Mouse (Mus musculus): Measurements from ENCODE around the gene Mctp1.
"Not testable (repeated sequence)": the region's sequence is repeated elsewhere in the genome, so short reads cannot be mapped to it uniquely, and the experiment has no call there.

Mctp1 gene

DNA sequence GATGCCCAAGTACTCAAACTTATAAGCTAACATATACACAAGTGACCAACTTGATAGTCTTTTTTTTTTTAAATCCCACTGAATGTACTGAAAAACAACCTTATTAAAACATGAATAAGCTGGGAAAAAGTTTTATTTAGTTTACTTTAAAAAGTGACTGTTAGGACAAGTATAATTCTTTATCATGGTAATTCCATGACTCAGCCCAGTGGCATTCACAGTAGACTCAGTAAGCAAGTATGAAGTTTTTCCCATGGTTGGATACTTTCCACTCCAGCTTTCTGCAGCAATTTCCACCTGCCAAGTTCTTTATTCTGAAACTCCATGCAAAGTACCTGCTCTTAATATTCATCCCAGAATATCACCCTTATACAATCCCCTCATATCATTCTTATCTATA lies 97.3 kb downstream of the Mctp1 start:
- DNase-seq (ENCODE audit: extremely low read depth, low read depth), result no peak

DNA sequence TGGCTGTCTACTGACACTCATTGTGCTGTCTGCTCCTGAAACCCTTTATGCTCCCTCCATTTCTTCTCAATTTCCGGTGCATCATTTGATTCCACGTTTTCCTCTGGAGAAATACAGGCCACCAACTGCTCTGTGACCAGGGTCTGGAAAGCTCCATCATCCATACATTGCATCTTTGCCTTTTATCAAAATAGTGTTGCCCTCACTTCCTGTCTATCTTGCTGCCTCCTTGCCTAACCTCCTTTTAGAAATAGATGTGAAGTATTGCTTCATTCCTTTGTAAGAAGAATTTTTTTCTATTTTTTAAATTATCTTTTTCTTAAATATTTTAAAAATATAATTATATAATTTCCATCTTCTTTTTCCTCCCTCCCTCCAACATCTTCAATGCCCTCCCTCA lies 98.7 kb downstream of the Mctp1 start:
- no peak for DNase-seq (ENCODE audit: extremely low read depth, low read depth)

GRCm38 (mm10) chr13:76484086-76484709 lies 99.9 kb downstream of the Mctp1 start:
- DNase-seq (ENCODE audit: extremely low read depth, low read depth), result peak; percentile 41

GRCm38 (mm10) chr13:76515896-76516295 lies 131.6 kb downstream of the Mctp1 start:
- no peak for DNase-seq (ENCODE audit: extremely low read depth, low read depth)

- no peak for DNase-seq (ENCODE audit: extremely low read depth, low read depth)
Observed at GRCm38 (mm10) chr13:76523170-76523569, 138.8 kb downstream of the Mctp1 start.

GRCm38 (mm10) chr13:76527326-76527725 lies 143.0 kb downstream of the Mctp1 start:
- no peak for DNase-seq (ENCODE audit: extremely low read depth, low read depth)

GRCm38 (mm10) chr13:76527751-76528150 lies 143.4 kb downstream of the Mctp1 start:
- no peak for DNase-seq (ENCODE audit: extremely low read depth, low read depth)

GRCm38 (mm10) chr13:76529915-76530314 lies 145.6 kb downstream of the Mctp1 start:
- DNase-seq (ENCODE audit: extremely low read depth, low read depth), result no peak

- DNase-seq (ENCODE audit: extremely low read depth, low read depth), result no peak
Observed at GRCm38 (mm10) chr13:76530867-76531504, 146.7 kb downstream of the Mctp1 start.

DNA sequence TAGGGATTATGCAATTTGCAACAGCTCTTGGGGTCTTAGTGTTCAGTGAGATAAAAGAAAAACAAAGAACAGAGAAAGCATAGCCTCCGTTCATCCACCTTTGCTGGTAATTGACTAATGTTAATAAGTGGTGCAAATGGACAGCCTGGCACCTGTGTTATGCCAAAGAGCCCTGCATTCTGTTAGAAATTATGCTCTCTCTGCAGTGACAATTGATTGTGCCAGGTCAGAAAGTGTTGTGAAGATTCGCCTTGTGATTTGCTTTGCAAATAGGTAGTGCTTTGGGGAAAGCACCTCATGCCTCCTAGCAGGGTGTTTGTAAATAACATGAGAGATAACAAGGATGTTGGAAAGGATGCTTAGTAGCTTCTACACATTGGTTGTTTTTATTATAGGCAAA lies 163.5 kb downstream of the Mctp1 start:
- DNase-seq (ENCODE audit: extremely low read depth, low read depth), result no peak

DNA sequence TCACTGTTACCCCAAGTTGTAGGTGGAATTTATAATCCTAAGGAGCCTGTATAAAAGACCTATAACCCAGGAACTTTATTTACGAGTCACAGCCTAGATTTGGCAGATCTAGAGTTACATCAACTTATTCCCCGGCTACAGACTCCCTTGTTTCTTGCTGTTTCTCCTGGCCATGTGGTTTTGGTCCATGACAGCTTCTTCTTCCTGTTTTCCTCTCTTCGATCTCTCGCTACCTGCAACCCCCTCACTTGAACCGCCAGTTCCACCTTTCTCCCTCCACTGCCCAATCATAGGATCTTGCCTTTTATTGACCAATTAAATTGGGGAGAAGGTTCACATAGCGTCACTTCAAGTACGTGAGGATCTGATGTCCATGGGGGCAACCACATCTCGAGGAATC lies 176.6 kb downstream of the Mctp1 start:
- DNase-seq (ENCODE audit: extremely low read depth, low read depth), result no peak

DNA sequence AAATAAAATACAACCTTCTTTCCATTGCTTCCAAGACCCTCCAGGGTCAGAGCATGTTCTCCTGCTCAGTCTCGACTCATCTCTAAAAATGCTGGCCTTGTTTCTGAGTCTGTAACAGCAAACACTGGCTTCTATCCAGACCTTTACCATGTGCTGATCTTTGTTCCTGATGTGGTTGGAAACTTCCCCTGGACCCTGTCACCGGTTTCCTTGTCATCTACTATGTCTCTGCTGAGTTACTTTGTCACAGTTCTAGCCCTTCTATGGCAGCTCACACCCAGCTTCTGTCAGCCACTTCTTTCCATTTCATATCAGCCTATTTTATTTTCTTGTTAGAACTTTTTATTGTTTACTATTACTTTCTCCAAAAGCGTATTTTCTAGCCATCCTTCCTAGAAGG lies 177.3 kb downstream of the Mctp1 start:
- no peak for DNase-seq (ENCODE audit: extremely low read depth, low read depth)

DNA sequence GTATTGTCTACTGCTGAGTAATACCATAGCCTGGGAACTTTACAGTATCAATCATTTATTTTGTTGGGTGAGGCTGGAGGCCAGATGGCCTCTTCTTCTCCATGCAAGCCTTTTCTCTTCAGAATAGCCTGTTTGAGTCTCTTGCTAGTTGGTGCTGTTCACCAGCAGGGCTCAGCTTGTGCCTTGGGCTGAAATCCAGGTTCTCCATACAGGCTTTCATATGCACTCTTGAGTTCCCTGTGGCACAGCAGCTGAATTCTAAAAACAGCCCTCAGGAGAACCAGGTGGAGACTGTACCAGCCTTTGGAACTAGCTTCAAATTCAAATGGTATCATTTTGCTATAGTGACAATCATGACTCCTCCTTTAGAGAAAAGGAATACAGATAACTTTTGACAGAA lies 179.7 kb downstream of the Mctp1 start:
- no peak for DNase-seq (ENCODE audit: extremely low read depth, low read depth)

- no peak for DNase-seq (ENCODE audit: extremely low read depth, low read depth)
Observed at GRCm38 (mm10) chr13:76566024-76566423, 181.7 kb downstream of the Mctp1 start.

- no peak for DNase-seq (ENCODE audit: extremely low read depth, low read depth)
Observed at GRCm38 (mm10) chr13:76567448-76567847, 183.1 kb downstream of the Mctp1 start.

DNA sequence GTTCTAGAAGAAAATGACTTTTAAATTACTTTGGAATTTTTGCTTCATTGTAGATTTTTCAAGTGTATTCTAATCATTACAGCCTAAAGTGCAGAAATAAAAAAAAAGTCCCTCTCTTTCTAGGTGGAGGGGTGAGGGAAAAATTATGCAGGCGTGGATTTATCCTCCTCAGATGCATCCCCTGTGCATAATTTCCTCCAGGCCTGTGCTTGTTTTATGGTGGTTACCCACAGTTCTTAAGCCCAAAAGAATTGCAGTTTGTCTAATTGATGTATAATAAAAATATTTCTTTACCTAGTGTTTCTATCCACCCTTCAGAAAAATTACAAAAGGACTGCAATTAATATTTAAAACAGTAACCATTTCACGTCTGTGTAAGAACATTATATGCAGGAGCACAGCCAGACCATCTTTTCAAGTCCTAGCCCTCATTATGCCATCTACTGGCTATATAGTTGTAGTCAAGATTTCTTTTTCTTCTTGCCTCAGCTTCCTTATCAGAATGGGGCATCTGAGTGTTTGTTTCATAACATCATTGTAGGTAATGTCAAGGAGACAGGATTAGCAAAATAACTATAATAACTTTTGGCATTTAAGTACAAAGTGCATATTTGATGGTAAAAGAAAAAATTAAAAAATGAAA lies 184.4 kb downstream of the Mctp1 start:
- DNase-seq (ENCODE audit: extremely low read depth, low read depth), result no peak

- DNase-seq (ENCODE audit: extremely low read depth, low read depth), result no peak
Observed at GRCm38 (mm10) chr13:76579414-76579813, 195.1 kb downstream of the Mctp1 start.

GRCm38 (mm10) chr13:76585447-76585846 lies 201.1 kb downstream of the Mctp1 start:
- DNase-seq (ENCODE audit: extremely low read depth, low read depth), result no peak

GRCm38 (mm10) chr13:76590709-76591108 lies 206.4 kb downstream of the Mctp1 start:
- not testable (repeated sequence) for DNase-seq (ENCODE audit: extremely low read depth, low read depth)

DNA sequence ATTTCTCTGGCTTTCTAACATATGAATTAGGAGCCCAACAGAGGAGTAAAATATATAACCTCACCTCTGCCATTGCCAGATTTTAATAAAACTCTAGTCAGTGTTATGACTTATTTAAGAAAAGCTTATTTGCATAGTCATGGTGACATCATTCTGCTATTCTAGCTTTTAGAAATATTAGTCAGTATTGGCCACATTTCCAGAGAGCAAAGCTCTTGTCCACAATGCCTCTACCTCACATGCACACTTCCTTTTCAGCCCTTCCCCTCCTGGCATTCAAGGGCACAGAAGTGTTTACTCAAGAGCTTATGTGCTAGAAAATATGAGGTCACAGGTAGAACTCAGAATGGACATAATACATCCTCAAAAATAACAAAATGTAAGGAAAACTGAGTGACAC lies 206.9 kb downstream of the Mctp1 start:
- DNase-seq (ENCODE audit: extremely low read depth, low read depth), result no peak

GRCm38 (mm10) chr13:76591692-76592091 lies 207.4 kb downstream of the Mctp1 start:
- peak; percentile 39 for DNase-seq (ENCODE audit: extremely low read depth, low read depth)

DNA sequence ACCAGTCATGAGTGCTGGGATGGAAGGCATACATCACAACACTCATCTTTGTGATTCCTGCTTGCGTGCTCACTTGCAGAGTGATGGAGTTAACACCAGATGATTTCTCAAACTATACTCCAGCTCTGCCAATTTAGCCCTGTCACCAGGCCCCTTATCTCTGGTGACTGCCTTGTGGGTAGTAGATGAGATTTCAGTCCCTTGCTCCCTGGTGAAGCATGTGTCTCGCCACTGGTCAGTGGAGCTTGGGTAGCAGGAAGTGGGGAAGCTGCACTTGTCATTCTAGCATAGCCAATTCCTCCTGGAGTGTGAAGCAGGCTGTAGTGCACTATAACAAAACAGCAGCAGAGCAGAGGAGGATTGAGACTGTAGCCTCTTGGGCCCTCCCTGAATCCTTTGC lies 208.6 kb downstream of the Mctp1 start:
- DNase-seq (ENCODE audit: extremely low read depth, low read depth), result no peak

- DNase-seq (ENCODE audit: extremely low read depth, low read depth), result no peak
Observed at GRCm38 (mm10) chr13:76597005-76597404, 212.7 kb downstream of the Mctp1 start.

Data from MEL-GATA-1-ER (cell line).